Mouse (Mus musculus) large intestine, adult 2 months (tissue): ENCODE results near the gene Adamts17. TPM values are rescaled to one million over a fixed set of nuclear protein-coding genes. Genes with fewer than 3 reads are reported as not detected.

Experiments used
- DNase-seq: peaks from one replicate; pipeline ENCODE4 v3.0.0-alpha.2; 2012; ENCODE audit warnings: low read depth, low spot score
- WGBS: fragments of 180-500 bp; shearing (Covaris S2); methylation state at CpG from one replicate; pipeline ENCODE4 v1.1.7; 2018; 5-methylcytosine and 5-hydroxymethylcytosine counted together
- polyA plus RNA-seq: library from polyadenylated mRNA; depleted of rRNA; stranded (reverse); fragments of >200 nt; gene quantifications from 2 replicates; pipeline ENCODE4 v1.2.3, GENCODE M21; 2012

The Adamts17 gene
- polyA plus RNA-seq, 1 experiment = 0.92 TPM

DNA sequence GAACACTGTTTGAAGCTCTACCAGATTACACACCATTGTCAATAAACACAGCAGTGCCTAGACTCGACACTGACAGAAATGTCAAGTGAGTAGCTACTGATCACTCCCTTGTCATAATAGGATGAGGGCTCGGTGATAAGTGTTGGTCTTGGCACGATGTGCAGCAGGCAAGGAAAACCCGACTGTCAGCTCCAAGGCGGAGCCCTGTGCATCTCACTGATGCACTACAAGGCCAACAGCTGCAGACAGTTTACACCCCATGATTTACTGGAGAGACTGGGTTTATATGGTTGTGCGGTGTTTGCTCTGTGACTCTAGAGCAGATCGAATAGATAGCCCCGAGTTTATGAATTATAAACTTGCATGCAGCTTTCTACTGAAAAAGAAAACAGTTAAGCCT, 124.0 kb downstream of the Adamts17 start:
- no peak for DNase-seq
- WGBS = 17% methylated on average over 8 of the region's 8 CpGs

DNA sequence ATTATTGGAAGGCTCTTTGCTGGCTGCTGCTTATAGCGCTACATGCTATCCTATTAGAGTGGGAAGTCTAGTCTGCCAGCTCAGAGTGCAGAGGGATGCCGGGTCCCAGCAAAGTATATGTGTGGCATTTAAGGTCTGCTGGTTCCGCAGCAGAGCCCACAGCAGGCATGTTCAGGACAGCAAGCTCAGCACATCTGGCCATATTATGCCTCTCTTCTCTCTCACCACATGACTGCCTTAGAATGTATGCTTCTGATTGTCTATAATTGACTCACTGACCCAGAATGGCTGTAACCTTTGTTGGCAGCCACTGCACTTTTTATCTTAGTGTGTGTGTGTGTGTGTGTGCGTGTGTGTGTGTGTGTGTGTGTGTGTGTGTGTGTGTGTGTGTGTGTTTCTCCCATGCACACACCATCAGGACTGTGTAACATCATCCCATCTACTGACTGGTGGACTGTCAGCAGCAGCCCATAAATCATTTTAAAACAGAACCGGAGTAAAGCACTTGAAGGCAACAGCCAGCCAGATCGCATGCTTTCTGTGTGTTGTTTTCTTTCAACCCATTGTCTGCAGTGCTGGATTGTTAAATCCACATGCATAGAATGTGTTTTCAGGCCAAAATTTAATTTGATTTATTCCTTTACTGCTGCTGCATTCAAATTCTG, 127.1 kb downstream of the Adamts17 start:
- no peak for DNase-seq
- WGBS = 52% methylated on average over 6 of the region's 6 CpGs

DNA sequence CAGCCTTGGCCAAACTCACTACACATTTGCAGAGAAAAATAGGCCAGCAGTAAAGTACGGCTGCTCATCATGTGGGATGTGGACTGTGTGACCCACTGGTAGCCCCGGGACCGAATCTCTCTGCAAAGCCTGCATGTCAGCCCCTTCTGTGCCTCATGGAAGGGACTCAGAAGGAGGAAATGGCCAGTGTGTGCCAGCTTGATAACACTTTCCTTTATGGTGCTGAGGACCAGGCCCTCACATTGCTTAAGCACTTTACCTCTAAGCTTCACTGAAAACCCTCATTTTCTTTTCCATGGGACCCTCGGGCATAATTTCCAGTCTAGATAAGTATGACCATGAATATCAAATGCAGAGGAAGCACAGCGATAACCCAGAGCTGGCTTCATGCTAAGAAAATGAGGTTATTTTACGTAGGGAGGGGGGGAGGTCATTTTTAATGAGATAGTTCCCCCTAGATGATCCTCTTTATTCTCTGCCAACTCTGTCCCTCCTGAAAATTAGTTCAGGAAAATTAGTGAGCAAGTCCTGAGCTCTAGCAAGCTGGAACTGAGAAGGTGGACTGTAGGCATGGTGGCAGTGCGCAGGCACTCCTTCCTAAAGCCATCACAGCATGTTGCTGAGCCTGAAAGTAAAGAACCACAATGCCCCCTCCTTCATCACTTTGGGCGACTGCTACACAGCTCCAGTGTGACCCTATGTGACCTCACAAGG, 127.8 kb downstream of the Adamts17 start:
- WGBS = 75% methylated on average over 8 of the region's 8 CpGs
- no peak for DNase-seq

DNA sequence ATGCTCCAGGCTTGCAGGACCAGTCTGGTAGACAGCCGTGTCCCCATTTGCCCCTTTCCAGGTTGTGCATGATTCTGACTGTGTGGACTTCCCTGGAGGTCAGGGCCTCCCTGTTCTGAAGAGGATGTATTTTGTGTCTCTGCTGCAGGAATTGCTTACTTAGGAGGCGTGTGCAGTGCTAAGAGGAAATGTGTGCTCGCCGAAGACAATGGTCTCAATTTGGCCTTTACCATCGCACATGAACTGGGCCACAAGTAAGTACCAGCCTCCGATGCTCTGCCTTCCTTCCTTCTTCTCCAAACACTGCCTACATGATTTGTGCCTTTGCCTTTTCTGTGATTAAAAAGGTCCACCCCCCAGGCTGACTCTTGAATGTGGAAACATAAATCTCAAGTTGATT, 129.1 kb downstream of the Adamts17 start:
- 39% methylated on average over 6 of the region's 6 CpGs for WGBS
- DNase-seq = no peak

DNA sequence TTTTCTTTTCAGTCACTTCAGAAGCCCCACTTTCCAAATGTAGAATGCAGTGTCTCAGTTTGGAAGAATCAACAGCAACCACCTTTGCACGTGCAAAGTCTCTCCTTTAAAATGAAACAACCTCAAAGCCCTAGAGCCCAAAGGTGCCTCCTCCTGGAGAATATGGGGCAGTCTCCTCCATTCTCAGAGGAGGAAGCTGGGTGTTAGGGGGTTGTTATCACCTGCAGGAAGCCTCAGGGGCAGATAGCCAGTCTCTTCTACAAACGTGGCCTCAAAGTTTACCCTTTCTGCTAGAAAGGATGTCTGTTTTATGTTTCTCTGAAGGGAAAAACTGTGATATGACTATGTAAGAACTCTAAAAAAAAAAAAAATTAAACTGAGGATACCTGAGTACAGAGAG, 129.7 kb downstream of the Adamts17 start:
- DNase-seq = no peak
- WGBS = 49% methylated on average over 2 of the region's 2 CpGs

DNA sequence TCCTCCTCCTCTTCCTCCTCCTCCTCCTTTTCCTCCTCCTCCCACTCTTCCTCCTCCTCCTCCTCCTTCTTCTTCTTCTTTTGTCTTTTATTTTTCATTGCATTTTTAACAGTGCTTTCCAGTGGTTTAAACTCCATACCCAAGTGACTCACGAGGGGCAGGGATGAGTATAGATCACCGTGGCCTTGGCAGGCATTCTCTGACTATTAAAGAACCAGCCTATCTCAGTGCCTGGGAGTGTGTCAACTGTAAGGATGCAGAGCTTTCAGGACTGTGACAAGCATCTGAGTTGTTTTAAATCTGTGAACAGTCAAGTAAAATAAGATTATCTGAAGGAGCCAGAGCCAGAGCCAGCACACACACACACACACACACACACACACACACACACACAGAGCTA, 130.7 kb downstream of the Adamts17 start:
- 38% methylated on average over 2 of the region's 2 CpGs for WGBS
- no peak for DNase-seq

DNA sequence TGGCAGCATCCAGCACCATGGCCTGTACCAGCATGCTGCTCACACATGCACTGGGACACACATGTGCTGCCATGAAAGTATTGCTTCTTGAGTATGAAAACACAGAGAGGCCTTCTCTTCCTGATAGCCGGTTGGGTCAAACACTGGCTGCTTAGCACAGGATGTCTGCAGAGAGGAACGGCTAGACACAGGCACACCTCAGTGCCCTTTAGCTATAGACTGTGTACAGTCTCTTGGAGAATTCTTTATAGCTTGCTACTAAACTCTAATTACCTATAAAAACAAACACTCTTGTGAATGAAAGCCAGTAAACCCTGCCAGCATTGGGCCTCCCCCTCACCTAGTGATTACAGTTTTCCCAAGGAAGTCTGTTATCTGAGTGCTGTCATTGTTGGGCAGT, 131.4 kb downstream of the Adamts17 start:
- WGBS = 31% methylated on average over 2 of the region's 2 CpGs
- DNase-seq = peak; percentile 32

DNA sequence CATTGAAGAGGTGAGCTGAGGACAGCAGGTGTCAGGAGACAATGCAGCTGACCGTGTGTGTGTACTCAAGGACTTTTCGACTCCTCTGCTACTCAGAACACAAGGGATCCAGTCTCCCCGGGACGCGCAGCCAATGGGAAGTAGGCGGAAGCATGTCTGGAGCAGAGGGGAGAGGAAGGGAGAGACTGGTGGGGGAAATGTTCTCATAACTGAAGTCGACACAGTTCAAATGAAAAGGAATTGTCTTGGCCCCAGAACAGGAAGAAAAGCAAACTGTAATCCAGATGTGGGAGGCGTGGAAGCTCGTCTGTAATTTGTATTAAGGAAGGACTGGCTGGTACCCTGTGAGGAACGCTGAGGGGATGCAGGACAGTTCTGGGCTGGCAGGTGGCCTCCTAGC, 135.3 kb downstream of the Adamts17 start:
- WGBS = 33% methylated on average over 10 of the region's 10 CpGs
- DNase-seq = no peak

DNA sequence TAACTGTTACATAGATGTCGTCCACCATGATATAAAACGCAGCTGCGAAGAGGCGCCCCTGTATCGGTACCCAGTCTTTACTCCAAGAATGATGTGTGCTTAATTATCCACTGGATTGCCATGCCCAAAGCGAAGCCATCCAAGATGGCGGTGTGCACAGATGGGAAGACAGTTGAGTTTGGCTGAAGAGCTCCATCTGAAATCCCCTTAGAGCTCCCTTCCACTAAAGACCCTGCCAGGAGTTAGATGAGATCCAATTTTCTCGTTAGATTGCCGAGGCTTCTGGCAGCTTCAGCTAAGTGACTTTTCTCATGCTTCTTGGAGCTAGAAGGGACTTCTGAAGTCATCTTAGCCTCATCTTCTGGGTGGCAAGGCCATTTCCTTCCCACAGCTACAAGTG, 136.8 kb downstream of the Adamts17 start:
- DNase-seq = no peak
- 82% methylated on average over 9 of the region's 9 CpGs for WGBS

DNA sequence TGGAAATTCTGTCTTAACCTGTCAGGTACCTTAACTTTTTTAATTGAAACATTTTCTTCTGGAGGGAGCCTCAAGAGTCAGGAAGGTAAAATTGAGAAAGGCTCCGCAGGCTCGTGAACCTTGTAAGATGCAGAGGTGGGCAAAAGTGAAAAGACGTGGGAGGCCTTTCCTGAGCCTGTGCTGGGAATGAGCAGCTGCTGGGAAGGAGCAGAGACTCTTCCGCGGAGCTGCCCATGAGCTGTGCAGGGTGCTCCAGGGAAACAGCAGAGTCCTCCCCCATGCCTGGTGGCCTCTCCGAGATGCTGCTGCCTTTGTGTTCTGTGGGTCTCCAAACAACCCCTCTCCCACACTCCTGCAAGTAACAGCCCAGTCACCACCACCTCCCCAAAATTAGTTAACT, 142.1 kb downstream of the Adamts17 start:
- no peak for DNase-seq
- 89% methylated on average over 6 of the region's 6 CpGs for WGBS

DNA sequence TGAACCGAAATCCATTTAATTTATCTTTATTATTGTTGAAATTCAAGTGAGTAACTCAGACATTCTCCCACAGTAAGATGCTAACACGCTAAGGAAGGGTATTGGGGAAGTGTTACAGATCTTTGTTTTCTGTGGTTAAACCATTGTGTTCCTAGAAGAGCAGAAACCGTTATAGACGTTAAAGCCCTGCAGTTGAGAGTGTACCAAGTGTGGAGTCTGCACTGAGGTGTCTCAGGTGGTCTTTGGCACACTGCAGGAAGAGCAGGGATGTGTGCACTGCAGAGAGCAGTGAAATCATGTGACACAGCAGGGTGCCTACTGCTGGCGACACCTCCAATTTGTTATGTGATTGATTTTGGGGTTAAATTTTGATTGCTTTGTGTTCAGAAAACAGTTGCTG, 142.5 kb downstream of the Adamts17 start:
- WGBS = 75% methylated on average over 5 of the region's 5 CpGs
- DNase-seq = no peak

DNA sequence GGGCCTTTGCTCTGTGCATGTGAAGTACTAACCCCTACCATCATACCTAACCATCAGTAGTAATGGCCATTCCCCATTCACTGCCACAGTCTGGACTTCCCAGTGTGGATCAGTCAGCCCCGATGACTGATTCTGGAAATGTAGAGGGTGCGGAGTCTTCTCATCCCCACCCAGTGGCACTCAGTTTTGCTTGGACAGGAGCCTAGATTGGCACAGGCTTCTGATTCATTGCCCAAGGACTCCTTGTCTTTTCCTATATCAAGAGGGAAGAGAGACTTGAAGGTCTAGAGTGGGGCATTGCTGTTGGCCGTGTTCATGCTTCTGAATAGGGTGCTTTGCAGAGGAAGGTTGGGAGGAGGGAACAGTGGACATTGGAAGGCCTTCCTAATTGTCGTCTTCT, 148.1 kb downstream of the Adamts17 start:
- no peak for DNase-seq
- 75% methylated on average over 4 of the region's 4 CpGs for WGBS

DNA sequence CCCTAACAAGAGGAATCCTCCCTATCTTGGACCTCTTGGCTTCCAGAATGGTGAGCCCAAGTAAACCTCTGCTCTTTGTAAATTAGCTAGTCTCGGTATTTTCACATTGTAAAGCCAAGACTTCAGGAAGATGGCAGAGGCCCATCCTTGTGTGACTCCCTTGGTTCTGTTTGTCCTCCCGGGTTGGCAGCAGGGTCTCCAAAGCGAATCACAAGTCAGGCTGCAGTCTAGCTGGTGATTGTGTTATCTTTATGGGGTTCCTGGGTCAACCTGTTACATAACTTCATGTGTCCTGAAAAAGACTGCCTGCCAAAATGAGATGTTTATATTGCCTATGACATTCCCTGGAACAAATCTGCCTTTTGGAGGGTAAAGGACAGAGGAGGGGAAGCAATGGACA, 148.9 kb downstream of the Adamts17 start:
- 45% methylated on average over 3 of the region's 3 CpGs for whole genome bisulfite sequencing
- DNase-seq = no peak

DNA sequence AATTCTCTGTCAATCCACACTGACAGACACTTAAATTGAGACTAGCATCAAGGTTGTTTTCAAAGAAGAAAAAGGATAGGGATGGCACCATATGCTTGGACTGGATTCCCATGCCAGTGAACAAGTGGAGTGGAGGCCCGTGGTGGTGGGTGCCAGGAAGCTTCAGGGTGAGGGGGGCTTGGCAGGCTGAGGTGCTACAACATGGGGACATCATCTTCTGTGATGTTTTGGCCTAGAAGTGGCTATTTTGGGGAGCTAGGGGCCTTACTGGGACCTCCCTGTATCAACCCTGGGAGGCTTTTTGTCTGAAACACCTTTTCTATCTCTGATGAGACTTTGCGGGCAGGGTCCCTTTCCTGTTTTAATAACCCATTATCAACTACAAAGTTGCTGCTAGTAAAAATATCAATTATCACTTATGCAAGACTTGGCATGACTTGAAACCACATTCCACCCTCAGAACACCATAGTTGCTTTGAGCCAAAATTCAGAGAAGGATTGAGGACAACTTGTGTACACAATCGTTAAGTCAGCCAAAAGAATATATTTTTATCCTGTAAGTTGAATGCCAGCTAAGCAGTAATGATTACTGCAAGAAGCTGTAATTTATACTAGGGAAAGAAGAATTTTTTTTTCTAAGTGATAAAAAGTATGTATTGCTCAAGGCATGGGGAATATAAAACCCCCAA, 150.0 kb downstream of the Adamts17 start:
- 56% methylated on average over 3 of the region's 3 CpGs for WGBS
- DNase-seq = no peak

DNA sequence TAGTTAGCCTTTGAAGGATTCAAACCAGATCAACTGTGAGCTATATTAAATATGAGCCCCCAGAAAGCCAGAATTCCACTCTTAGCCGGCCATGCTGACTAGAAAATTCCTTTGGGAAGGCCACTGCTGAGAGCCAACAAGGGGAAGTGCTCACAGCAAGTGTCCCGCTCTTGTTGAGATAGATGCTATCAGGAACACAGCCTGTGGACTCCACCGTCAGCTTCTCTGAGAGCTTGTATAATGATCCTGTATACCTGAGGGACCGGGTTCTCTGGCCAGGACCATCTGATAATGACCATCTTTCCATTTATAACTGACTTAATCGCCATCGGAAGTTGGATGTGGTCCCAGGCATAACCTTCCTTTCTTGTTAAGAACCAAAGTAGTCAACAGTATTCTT, 159.3 kb downstream of the Adamts17 start:
- WGBS = 87% methylated on average over 6 of the region's 6 CpGs
- no peak for DNase-seq

DNA sequence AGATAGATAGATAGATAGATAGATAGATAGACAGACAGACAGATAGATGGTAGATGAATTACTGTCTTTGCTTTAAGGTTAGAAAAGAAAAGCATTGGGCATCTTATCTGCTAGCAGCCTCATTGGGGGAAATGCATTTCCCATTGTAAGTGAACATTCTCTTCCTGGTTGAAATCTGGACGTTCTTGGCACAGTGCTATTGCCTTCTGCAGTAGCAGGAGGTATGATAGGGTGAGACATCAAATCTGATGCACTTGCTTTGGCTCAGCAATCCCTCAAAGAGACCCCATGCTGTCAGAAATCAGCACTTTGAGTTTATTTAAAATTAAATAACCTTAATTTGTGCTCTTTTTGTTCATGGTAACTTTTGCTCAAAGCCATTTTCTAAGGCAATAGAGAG, 164.1 kb downstream of the Adamts17 start:
- WGBS = 48% methylated on average over 1 of the region's 1 CpGs
- DNase-seq = no peak

DNA sequence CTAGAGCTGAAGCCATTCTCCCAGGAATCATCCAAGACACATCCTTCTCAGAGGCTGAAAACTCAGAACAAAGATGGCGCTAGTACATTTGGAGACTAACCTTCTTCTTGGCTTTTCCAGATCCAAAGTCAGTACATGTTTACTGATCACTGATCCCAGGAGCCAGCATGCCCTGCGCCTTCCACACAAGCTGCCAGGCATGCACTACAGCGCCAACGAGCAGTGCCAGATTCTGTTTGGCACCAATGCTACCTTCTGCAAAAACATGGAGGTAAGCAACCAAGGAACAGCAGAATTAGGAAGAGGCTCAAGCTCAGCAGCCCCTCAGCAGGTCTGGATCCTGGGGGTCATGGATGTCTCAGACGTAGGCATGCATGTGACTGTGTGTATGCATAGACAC, 164.7 kb downstream of the Adamts17 start:
- 95% methylated on average over 5 of the region's 5 CpGs for WGBS
- DNase-seq = no peak

DNA sequence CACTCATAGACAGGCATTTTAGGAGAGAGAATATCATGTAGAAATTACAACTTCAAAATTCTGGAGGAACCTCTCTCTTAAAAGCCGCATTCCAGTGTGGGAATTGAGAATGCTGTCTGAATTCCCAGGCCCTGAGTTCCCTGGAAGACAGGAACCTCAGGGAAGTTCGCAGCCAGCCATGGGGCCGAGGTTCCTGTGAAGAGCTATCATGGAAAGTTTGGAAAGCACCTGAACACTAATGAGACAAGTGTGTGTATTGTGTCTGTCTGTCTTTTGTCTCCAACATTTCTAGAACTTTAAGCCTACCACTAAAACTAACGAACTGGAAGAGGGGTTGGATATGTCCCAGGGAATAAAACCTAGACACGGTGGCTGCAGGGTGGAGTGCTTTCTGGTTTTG, 170.3 kb downstream of the Adamts17 start:
- DNase-seq = no peak
- WGBS = 77% methylated on average over 5 of the region's 5 CpGs

DNA sequence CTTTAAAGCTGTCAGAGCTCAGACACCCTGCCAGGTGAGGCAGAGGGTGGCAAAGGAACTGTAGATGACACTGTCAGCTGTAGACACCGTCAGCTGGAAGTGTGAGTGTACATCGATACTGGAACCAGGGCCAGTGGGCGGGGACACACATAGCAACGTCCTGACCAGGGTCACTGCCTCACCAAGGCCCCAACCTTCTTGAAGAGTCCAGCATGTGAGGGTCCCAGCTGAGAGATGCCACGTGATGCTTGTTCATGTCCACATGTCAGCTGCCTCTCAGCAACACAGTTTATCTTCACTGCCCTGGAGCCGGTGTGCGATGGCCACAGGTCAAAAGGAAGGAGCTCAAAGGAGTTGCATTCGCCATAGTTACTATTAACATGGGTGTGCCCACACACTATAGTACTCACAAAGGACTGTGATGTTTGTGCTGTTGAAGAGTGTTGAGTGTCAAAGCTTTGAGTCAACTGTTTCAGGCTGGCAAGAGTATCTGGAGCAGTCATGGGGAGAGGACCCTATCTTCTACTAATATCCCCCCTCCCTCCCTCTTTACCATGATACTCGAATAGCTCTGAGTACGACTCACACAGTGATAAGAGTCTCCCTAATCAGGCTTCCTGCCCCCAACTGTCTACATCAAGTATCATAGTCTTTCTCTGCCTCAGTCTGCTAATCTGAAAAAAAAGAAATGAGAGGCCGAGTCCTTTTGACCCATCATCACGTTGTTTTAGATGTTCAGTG, 172.6 kb downstream of the Adamts17 start:
- DNase-seq = no peak
- 64% methylated on average over 12 of the region's 12 CpGs for WGBS

DNA sequence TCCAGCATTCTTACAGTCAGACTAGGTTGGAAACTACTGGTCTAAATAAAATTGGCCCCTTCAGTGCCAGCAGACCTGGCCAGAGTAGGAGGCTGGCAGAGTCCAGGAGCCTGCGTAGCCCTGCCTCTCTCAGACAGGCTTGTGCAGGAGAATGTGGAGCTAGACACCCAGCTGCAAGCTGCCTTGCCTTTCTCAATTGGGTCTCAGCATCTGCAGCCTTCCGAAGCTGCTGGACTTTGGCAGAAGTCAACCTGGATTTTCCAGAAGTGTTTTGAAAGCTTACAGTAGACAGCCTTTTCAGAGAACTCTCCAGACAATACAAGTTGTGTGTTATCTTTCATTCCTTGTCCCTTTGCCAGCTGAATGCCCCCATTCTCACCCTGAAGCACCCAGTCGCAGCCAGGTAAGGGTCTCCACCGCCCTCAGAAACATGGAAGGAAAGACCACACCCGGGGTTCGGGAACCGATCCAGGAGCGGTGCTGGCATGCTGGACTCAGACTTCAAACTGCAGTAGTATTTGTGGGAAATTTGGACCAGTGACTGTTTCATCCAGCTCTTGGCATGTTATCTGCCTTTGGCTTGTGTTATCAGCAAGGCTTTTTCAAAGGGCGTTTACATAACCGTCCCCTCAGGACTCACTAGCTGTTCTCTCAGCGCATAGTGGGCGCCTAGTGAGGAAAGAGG, 173.8 kb downstream of the Adamts17 start:
- no peak for DNase-seq
- 66% methylated on average over 12 of the region's 12 CpGs for WGBS
